Mouse (Mus musculus) midbrain, embryonic 11.5 days (tissue): ENCODE measurements around the gene March7. TPM values are rescaled to one million over a fixed set of nuclear protein-coding genes. Genes with fewer than 3 reads are reported as not detected.

Experiments used
- ATAC-seq: fragments of 200-750 bp; cut with Nextera tagmentation; 2 replicates; pipeline ENCODE4 v1.8.0; 2017; ENCODE audit warnings: moderate TSS enrichment, moderate library complexity; ENCODE audit not compliant: low FRiP score
- DNase-seq: peaks from one replicate; pipeline ENCODE4 v3.0.0; 2015; ENCODE audit warnings: low spot score; ENCODE audit errors: missing footprints
- H3K27ac ChIP-seq: fragments of 300-500 bp; sonication (generic); 2 replicates; pipeline ENCODE4 v1.5.1; 2014; ENCODE audit warnings: low read depth, low read length
- H3K27me3 ChIP-seq: fragments of 300-500 bp; sonication (generic); 2 replicates; pipeline ENCODE4 v1.6.1; 2014; ENCODE audit warnings: mild to moderate bottlenecking, low read length, moderate library complexity, mixed read lengths; ENCODE audit not compliant: control insufficient read depth, insufficient read depth
- H3K36me3 ChIP-seq: fragments of 300-500 bp; sonication (generic); 2 replicates; pipeline ENCODE4 v1.6.1; 2014; ENCODE audit warnings: mild to moderate bottlenecking, low read length, moderate library complexity, mixed read lengths; ENCODE audit not compliant: control insufficient read depth, insufficient read depth
- H3K4me1 ChIP-seq: fragments of 300-500 bp; sonication (generic); 2 replicates; pipeline ENCODE4 v1.6.1; 2014; ENCODE audit warnings: low read length; ENCODE audit not compliant: control insufficient read depth, insufficient read depth
- H3K4me2 ChIP-seq: fragments of 300-500 bp; sonication (generic); 2 replicates; pipeline ENCODE4 v1.6.1; 2014; ENCODE audit warnings: mild to moderate bottlenecking, moderate library complexity
- H3K4me3 ChIP-seq: fragments of 300-500 bp; sonication (generic); 2 replicates; pipeline ENCODE4 v1.5.1; 2014; ENCODE audit warnings: low read depth, low read length
- H3K9ac ChIP-seq: fragments of 300-500 bp; sonication (generic); 2 replicates; pipeline ENCODE4 v1.6.1; 2014; ENCODE audit warnings: low read length
- H3K9me3 ChIP-seq: fragments of 300-500 bp; sonication (generic); 2 replicates; pipeline ENCODE4 v1.6.1; 2016; ENCODE audit warnings: low read length; ENCODE audit not compliant: control insufficient read depth
- WGBS: fragments of 180-500 bp; shearing (Covaris S2); extraction: QIAGEN DNeasy Blood & Tissue Kit; methylation state at CpG from one replicate; pipeline ENCODE4 v1.1.7; 2014; 5-methylcytosine and 5-hydroxymethylcytosine counted together
- polyA plus RNA-seq: library from polyadenylated mRNA; unstranded; fragments of >200 nt; fragmentation: Nextera tagmentation; extraction: Ambion mirVana; gene quantifications from 2 replicates; pipeline ENCODE4 v1.2.1, GENCODE M21; 2014

March7 gene
- polyA plus RNA-seq, 1 experiment from 2014 or later = 76.2 TPM

GRCm38 (mm10) chr2:60260621-60261350, 51.1 kb downstream of the March7 start:
- H3K27me3 ChIP-seq = no peaks in the 10 kb centered on the region
- no peaks in the 10 kb centered on the region for H3K4me1 ChIP-seq
- 85% methylated on average over 5 of the region's 5 CpGs for WGBS
- no peak overlapping the region for H3K4me2 ChIP-seq
- ATAC-seq (no peak), DNase-seq (no peak)
- no peak overlapping the region for H3K9ac ChIP-seq
- no peaks in the 10 kb centered on the region for H3K9me3 ChIP-seq
- no peak overlapping the region for H3K27ac ChIP-seq
- H3K4me3 ChIP-seq = no peak overlapping the region
- H3K36me3 ChIP-seq = no peaks in the 10 kb centered on the region

GRCm38 (mm10) chr2:60267567-60267966, 57.9 kb downstream of the March7 start:
- H3K27ac ChIP-seq = no peak overlapping the region
- DNase-seq (no peak), ATAC-seq (no peak)
- no peaks in the 10 kb centered on the region for H3K36me3 ChIP-seq
- H3K4me3 ChIP-seq = no peak overlapping the region
- H3K4me1 ChIP-seq = no peaks in the 10 kb centered on the region
- H3K9ac ChIP-seq = no peak overlapping the region
- H3K27me3 ChIP-seq = no peaks in the 10 kb centered on the region
- 86% methylated on average over 1 of the region's 1 CpGs for WGBS
- H3K4me2 ChIP-seq = no peak overlapping the region
- H3K9me3 ChIP-seq = no peaks in the 10 kb centered on the region

- 97% methylated on average over 14 of the region's 14 CpGs for WGBS
- H3K9me3 ChIP-seq = no peaks in the 10 kb centered on the region
- H3K4me3 ChIP-seq = no peak overlapping the region
- H3K9ac ChIP-seq = no peak overlapping the region
- H3K4me1 ChIP-seq = no peaks in the 10 kb centered on the region
- H3K36me3 ChIP-seq = no peaks in the 10 kb centered on the region
- ATAC-seq = no peak
- H3K4me2 ChIP-seq = no peak overlapping the region
- H3K27me3 ChIP-seq = no peaks in the 10 kb centered on the region
- DNase-seq = no peak
- no peak overlapping the region for H3K27ac ChIP-seq
Observed at GRCm38 (mm10) chr2:60269856-60270479, 60.3 kb downstream of the March7 start.

GRCm38 (mm10) chr2:60278627-60279026, 68.9 kb downstream of the March7 start:
- H3K27me3 ChIP-seq = no peaks in the 10 kb centered on the region; the same call in 1 of the 2 replicates
- ATAC-seq (no peak), DNase-seq (no peak)
- 96% methylated on average over 4 of the region's 4 CpGs for WGBS
- no peak overlapping the region for H3K4me2 ChIP-seq
- no peaks in the 10 kb centered on the region for H3K36me3 ChIP-seq
- no peak overlapping the region for H3K27ac ChIP-seq
- H3K9ac ChIP-seq = no peak overlapping the region
- no peak overlapping the region for H3K4me3 ChIP-seq
- H3K9me3 ChIP-seq = no peaks in the 10 kb centered on the region
- peaks cover 5% of the 10 kb centered on the region for H3K4me1 ChIP-seq

GRCm38 (mm10) chr2:60282625-60283024, 72.9 kb downstream of the March7 start:
- H3K4me1 ChIP-seq = peaks cover 6% of the 10 kb centered on the region
- H3K9ac ChIP-seq = no peak overlapping the region
- no peaks in the 10 kb centered on the region for H3K9me3 ChIP-seq
- 69% methylated on average over 4 of the region's 4 CpGs for WGBS
- H3K27me3 ChIP-seq = no peaks in the 10 kb centered on the region; the same call in 1 of the 2 replicates
- DNase-seq (no peak), ATAC-seq (no peak)
- H3K4me2 ChIP-seq = no peak overlapping the region
- no peaks in the 10 kb centered on the region for H3K36me3 ChIP-seq
- no peak overlapping the region for H3K4me3 ChIP-seq
- no peak overlapping the region for H3K27ac ChIP-seq

GRCm38 (mm10) chr2:60283208-60283750, 73.6 kb downstream of the March7 start:
- peaks cover 6% of the 10 kb centered on the region for H3K4me1 ChIP-seq
- ATAC-seq = no peak; the same call in 1 of the 2 replicates
- H3K4me3 ChIP-seq = peak overlapping the region; percentile 18
- peak overlapping the region; percentile 42 for H3K4me2 ChIP-seq
- WGBS = 7% methylated on average over 9 of the region's 9 CpGs
- no peak overlapping the region for H3K27ac ChIP-seq
- no peaks in the 10 kb centered on the region for H3K36me3 ChIP-seq
- H3K9ac ChIP-seq = peak overlapping the region; percentile 21; the same call in 1 of the 2 replicates
- no peaks in the 10 kb centered on the region for H3K9me3 ChIP-seq
- no peaks in the 10 kb centered on the region; the same call in 1 of the 2 replicates for H3K27me3 ChIP-seq
- peak; percentile 84 for DNase-seq

GRCm38 (mm10) chr2:60283751-60284466, 74.2 kb downstream of the March7 start:
- Histone ChIP-seq H3K27me3 (no peaks in the 10 kb centered on the region; the same call in 1 of the 2 replicates), H3K4me1 (peaks cover 6% of the 10 kb centered on the region)
- peak; percentile 94 for DNase-seq

GRCm38 (mm10) chr2:60284467-60284821, 74.8 kb downstream of the March7 start, which contains the start of gene Cd302:
Gene Cd302, minus strand, starts transcription at chr2:60284488.
- Histone ChIP-seq H3K4me2 (peak within 1 kb of the TSS; percentile 42), H3K27ac (no peak within 1 kb of the TSS), H3K27me3 (no peaks in the 10 kb centered on the region; the same call in 1 of the 2 replicates), H3K9ac (peak within 1 kb of the TSS; percentile 21; the same call in 1 of the 2 replicates), H3K9me3 (no peaks in the 10 kb centered on the region), H3K4me3 (peak within 1 kb of the TSS; percentile 18), H3K4me1 (peaks cover 6% of the 10 kb centered on the region), H3K36me3 (no peaks in the 10 kb centered on the region)
- ATAC-seq (no peak), DNase-seq (no peak)
- 65% methylated on average over 4 of the region's 4 CpGs for WGBS

More at GRCm38 (mm10) chr2:60283751-60284466, 74.2 kb downstream of the March7 start:
- no peaks in the 10 kb centered on the region for H3K36me3 ChIP-seq
- H3K4me3 ChIP-seq = peak overlapping the region; percentile 18
- H3K27ac ChIP-seq = no peak overlapping the region
- peak overlapping the region; percentile 21; the same call in 1 of the 2 replicates for H3K9ac ChIP-seq
- H3K4me2 ChIP-seq = peak overlapping the region; percentile 42
- H3K9me3 ChIP-seq = no peaks in the 10 kb centered on the region
- ATAC-seq = peak; percentile 81
- WGBS = 2% methylated on average over 41 of the region's 42 CpGs
